Mouse (Mus musculus) fibroblast of lung, adult 2 months (primary cell): ENCODE results near the gene Pard6a.

ENCODE experiments used
- DNase-seq: peaks from one replicate; pipeline ENCODE4 v3.0.0-alpha.2; 2011; ENCODE audit warnings: low read depth

Pard6a gene

DNA sequence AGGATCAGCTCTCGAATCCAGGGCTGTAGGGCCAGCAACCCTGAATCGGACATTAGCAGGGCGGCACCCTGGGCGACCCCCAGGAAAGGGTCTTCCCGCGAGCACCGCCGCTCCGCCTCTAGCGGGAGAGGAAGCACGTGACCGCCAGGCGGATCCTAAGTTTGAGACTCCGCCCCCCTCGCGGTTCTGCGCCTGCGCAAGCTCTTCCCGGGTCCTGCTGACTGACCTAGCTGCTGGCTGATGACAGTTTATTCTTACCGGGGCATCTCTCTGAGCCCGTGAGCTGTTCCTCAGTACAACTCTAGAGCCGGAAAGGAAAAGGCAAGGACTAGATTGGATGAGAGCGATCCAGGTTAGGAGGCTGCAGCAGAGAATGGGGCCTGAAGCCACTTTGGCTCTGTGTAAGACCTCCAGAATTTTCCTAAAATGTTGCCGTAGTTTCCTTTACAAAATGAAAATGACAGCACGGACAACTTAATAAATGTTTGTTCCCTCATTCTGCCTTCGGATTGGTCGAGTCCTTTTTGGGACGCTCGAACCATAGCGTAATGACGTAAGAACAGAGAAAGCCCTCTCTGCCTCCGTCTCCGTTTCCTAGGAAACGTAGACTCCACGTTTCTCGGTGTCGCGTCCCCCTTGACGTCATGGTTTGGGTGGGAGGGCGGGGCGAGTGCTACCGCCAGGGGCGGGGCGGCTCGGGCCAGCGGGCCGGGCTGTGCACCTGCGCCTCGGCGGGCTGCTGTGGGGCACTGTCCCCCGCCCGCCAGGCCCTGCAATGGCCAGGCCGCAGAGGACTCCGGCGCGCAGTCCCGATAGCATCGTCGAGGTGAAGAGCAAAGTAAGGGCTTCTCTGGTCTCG lies at the start of gene Pard6a, which contains the start of gene Acd:
Gene Pard6a (plus strand): TSS at position 183 of the 859 bp plus-strand sequence.
Gene Acd (minus strand): TSS at position 137 of the 859 bp plus-strand sequence.
- DNase-seq = peak; percentile 83

DNA sequence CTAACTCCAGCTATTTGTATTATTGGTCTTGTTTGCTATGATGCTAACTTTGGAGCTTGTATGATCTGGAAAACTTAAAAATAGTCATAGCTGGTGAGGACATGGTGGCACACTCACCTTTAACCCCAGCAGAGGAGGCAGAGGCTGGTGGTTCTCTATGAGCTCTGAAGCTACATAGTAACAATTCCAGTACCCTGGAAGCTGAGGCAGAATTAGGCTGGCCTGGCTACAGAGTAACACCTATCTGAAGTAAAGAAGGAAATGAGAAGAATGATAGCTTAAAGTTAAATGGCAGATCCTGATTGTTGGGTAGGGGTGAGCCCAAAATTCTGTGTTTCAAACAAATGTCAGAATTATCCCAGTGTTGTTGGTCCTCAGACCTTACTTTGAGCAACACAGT lies 43.3 kb upstream of the Pard6a start:
- DNase-seq = no peak

DNA sequence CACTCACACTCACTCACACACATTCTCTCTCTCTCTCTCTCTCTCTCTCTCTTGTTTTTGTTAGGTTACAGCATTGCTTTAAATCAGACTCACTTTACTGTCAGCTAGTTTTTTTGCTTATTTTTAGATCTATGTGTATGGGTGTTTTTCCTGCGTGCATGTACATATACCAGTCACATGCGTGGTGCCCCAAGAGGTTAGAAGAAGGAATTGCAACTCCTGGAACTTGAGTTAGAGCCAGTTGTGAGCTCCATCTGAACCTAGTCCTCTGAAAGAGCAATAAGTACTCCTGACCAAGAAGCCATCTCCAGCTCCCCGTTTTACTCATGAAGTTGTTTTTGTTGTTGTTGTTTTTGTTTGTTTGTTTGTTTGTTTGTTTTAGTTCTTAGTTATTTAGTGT lies 39.8 kb upstream of the Pard6a start:
- peak; percentile 15 for DNase-seq

DNA sequence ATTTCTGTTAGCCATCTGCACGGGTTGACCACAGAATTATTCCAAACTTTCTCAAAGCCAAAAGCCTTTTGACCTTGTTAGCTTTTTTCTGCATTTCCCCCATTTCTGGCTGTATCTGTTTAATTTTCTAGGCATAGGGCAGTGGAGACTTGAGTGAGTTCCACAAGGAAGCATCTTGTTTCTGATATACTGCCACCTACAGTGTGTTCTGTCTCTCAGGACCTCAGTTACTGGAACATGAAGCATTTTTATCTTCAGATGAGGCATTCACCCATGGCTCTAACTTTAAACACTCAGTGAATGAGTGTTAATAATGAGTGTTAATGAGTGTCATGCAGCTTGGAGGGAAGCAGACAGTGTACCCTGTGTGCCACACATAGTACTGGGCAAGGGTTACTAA lies 23.1 kb upstream of the Pard6a start:
- no peak for DNase-seq

DNA sequence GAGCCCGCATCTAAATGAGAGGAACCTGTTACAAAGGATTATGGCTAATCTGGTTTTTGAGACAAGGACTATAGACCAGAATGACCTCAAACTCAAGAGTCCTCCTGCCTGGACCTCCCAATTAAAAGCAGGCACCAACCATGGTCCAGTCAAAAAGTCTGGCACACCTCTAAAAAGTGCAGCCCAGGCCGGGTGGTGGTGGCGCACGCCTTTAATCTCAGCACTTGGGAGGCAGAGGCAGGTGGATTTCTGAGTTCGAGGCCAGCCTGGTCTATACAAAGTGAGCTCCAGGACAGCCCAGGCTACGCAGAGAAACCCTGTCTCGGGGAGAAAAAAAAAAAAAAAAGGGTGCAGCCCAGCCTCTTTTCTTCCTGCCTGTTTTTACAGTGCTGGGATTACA lies 15.6 kb upstream of the Pard6a start:
- DNase-seq = no peak

DNA sequence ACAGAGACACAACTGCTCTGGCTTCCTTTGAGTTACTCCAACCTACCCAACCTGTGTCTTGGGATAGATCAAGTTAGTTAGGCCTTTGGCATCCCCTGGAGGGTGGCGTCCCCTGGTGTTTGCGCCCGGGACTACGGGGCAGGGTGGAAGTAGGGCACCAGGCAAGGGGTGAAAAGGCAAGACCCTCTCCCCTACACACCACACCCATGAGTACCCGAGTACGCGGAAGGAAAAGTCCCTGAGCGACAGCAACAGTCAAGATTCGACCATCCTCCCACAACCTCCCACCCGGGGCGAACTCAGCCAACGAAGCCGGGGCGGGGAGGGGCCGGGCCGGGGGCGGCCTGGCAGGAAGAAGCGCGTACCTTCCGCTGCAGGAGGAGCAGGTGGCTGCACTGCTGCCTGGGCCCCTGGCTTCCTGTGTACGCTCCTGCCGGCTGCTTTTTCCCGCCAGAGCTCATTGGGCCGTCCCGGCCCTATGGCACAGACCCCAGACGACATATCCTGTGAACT lies 15.1 kb upstream of the Pard6a start, which contains the start of gene Carmil2:
Gene Carmil2 (plus strand): TSS at position 479 of the 513 bp plus-strand sequence.
- no peak for DNase-seq

DNA sequence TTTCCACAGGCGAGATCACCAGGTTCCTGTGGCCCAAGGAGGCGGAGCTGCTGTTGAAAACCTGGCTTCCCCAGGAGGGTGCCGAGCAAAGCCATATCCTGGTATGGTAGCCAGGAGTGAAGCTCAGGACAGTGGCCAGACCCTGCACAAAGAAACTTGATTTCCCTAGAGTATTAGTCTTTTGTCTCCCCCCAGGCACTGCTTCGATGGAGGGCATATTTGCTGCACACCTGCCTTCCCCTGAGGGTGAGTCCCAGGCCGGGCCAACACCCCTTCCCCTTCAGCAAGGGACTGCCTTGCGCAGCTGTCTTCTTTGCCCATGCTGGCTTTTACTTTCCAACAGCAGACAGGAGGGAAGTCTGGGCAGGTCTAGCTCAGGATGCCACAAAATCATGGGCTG lies 14.4 kb upstream of the Pard6a start:
- DNase-seq = no peak

DNA sequence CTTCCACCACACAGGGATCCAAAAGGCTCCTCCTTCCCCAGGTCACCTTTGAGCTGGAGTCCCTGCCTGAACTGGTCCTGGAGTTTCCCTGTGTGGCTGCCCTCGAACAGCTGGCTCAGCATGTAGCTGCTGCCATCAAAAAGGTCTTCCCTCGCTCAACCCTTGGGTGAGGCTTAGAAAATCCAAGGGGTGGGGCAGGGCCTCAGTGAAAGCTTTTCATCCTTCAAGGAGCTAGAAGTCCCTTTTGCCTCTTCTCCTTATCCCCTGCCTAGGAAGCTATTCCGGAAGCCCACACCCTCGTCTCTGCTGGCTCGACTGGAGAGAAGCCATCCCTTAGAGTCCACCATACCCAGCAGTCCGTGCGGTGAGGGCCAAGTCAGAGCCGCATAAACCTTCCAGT lies 13.4 kb upstream of the Pard6a start:
- DNase-seq = no peak

DNA sequence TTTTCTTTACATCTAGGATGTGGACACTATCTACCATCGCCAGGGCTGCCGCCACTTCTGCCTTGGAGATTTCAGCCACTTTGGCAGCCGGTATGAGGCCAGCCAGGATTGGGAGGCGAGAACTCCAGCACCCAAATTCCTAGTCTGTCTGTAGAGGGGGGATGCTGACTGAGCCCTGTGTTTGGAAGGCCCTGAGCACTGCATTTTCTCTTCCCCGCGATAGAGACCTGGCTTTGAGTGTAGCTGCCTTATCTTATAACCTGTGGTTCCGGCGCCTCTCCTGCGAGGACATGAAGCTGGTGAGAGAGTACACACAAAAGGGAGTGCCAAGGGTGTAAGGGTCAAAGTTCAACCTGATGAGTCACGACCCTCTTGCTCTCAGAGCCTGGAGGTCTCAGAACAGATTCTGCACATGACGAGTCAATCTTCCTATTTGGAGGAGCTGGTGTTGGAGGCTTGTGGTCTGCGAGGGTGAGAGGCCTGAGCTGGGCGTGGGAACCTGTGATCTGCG lies 12.7 kb upstream of the Pard6a start:
- DNase-seq = no peak

DNA sequence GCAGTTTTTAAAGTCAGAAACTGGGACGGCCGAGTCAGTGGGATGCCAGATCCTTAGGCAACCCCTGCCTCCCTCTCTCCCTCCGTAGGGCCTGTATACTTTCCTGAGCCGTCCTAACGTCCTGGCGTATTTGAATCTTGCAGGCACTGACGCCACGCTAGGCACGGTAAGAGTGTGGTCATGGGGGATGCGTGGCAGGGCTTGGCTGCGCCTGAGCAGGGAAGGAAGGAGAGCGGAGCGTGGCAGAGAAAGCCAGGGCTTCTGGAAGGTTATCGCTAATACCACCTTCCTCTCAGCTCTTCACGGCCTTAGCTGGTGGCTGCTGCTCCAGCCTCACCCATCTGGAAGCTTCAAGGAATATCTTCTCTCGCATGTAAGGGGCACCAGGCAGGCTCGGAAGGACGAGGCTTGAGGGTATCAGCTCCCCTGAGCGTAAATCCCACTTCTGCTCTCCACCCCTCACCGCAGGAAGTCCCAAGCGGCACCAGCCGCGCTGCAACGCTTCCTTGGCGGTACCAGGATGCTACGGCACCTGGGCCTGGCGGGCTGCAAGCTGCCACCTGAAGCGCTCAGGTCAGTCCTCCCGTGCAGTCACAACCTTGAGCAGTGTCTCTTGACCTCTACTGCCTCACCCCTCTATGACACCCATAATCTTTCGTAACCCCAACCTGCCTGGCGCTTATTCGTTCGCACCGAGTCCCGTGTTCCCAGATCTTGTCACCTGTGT lies 11.5 kb upstream of the Pard6a start:
- no peak for DNase-seq

DNA sequence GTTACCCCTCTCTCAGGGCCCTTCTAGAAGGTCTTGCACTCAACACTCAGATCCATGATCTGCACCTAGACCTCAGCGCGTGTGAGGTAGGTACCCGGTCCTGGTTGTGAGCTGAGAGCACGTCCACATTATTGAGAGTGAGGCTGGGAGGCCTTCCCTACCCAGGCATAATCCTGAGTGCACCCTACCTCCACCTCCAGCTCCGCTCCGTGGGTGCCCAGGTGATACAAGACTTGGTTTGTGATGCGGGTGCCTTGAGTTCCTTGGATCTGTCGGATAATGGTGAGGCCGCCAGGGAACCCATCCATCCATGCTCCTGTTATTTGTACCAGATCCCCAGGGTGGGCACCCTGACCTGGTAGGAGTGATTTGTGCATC lies 11.0 kb upstream of the Pard6a start:
- no peak for DNase-seq

DNA sequence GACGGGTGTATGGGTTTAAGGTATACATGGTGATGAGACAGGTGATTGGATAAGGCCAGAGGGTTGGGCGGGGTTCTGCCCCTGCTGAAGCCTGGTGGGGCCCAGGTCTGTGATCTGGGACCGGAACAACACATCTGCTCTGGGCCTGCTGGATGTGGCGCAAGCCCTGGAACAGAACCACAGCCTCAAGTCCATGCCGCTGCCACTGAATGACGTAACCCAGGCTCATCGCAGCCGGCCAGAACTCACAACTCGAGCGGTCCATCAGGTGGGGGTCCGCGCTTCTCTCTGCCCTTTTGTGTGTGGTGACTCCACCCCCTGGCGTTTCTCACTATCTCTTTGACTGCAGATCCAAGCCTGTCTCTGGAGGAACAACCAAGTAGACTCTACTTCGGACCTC lies 10.0 kb upstream of the Pard6a start:
- DNase-seq = no peak

DNA sequence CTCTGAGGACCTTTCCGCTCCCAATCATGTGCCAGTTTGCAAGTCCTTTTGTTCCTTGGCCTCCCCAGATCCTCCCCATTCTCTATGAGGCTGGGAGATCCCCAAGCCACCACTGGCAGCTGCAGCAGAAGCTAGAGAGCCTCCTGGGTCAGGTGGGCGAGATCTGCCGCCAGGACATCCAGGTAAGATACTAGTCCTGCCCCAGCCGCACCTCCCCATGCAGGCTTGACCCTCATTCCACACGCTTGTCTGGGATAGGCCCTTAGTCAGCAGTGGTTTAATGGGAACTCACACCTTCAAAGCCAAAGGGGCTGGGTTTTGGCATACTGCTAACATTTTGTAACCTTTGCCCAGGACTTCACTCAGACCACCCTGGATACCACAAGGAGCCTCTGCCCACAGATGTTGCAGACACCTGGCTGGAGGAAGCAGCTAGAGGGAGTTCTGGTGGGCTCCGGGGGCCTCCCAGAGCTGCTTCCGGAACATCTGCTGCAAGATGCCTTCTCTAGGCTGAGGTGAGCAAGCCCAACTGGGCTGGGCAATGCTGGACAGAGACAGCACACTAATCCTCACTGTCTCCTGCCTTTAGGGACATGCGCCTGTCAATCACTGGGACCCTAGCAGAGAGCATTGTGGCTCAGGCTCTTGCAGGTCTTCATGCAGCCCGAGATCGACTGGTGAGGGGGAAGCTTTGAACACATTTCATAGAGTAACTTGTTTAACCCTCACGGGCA lies 8.3 kb upstream of the Pard6a start:
- no peak for DNase-seq

DNA sequence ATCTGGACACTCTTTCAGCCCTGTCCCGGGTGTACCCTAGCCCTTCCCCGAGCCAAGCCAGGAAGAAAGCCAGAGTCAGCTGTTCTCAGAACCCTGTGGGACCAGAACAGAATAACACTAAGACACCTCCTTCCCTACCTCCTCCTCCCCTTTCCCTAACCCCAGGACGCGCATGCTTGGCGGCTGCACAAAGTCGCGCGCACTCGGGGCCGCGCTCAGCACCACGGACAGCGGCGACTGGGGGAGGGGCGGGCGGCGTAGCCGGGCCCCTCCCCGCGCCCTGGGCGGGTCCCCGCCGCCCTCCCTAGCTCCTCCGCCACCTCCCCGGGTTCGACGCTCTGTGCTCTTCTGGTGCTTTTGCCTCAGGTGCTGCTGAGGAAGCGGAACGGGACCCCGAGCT lies 7.3 kb upstream of the Pard6a start:
- DNase-seq = no peak

DNA sequence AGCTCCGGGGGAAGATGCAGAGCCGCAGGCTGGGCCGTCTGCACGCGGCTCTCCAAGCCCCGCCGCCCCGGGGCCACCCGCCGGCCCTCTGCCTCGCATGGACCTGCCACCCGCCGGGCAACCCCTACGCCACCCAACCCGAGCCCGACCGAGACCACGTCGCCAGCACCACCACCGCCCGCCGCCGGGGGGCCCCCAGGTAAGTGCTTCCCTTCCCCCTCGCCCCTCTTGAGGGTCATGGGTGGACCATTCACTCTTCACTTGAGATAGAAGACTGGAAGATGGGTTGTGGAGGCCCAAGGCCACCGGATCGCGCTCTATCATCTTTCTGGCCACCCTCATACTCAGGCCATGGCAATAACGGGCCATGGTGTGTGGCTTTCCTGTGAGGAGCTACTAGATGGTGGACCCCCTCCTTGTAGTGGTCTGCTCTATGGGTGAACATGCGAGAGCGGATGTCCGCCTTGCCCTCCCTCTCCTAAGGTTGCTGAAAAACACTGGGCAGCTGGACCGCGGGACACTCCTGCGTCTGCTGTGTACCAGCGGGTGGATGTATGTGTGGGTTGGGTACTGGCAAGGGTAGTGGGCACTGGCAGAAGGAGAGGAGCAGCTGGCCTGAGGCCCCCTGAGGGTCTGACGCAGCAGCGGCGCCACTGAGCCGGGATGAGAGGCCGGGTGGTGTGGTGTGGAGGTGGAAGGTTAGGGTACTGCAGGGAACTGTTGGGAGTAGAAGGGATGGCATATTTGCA lies 6.7 kb upstream of the Pard6a start:
- no peak for DNase-seq

DNA sequence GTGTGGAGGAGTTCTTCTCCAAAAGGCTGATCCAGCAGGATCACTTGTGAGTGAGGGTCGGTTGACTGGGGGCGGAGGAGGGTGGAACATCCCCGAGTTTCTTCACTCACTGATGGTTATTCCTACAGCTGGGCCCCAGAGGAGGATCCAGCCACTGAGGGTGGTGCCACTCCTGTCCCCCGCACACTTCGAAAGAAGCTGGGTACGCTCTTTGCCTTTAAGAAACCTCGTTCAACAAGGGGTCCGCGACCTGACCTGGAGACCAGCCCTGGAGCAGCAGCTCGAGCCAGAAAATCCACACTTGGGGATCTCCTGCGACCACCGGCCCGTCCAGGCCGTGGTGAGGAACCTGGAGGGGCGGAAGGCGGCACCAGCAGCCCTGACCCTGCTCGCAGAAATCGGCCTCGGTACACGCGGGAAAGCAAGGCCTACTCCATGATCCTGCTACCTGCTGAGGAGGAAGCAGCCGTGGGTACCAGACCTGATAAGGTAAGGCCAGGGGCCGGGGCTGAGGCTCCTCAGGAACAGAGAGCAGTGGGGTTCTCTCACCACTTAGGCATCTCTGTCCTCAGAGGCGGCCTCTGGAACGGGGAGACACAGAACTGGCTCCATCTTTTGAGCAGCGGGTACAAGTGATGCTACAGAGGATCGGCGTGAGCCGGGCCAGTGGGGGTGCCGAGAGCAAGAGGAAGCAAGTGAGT lies 5.7 kb upstream of the Pard6a start:
- DNase-seq = no peak

DNA sequence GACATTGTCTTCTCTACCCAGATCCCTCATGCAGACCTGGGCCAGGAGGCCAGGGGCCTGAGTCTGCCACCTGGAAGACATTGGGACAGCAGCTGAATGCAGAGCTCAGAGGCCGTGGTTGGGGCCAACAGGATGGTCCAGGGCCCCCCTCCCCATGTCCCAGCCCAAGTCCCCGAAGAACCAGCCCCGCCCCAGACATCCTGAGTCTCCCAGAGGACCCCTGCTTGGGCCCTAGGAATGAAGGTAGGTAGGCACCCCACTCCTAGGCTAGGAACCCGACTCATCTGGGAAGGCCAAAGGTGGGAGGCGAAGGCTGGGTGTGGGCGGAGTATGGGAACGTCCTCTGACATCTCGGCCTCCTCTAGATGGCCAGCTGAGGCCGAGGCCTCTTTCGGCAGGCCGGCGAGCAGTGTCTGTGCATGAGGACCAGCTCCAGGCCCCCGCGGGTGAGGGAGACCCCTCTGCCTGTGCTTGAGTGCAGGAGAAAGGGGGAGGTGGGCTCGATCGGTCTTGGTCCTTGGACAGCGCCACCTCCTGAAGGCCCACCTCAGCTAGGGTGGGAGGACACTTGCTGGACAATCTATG lies 3.7 kb upstream of the Pard6a start:
- no peak for DNase-seq

DNA sequence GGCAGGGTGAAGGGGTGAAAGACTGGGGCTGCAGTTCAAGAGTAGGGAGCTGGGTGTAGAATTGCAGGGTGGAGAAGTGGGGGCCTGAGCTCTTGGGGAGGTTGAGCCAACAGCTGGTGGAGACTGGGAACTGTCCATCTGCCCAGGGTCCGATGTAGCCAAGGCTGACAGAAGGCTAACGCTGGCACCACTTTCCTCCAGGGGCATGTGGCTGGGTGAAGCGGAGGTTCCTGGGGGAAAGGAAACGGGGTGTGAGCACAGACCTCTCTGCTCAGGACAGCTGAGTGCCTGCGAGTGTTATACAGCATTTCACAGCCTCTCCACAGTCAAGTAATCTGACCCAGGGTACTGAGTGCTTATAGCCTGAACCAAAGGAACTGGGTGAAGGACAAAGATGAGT lies 2.2 kb upstream of the Pard6a start:
- no peak for DNase-seq

DNA sequence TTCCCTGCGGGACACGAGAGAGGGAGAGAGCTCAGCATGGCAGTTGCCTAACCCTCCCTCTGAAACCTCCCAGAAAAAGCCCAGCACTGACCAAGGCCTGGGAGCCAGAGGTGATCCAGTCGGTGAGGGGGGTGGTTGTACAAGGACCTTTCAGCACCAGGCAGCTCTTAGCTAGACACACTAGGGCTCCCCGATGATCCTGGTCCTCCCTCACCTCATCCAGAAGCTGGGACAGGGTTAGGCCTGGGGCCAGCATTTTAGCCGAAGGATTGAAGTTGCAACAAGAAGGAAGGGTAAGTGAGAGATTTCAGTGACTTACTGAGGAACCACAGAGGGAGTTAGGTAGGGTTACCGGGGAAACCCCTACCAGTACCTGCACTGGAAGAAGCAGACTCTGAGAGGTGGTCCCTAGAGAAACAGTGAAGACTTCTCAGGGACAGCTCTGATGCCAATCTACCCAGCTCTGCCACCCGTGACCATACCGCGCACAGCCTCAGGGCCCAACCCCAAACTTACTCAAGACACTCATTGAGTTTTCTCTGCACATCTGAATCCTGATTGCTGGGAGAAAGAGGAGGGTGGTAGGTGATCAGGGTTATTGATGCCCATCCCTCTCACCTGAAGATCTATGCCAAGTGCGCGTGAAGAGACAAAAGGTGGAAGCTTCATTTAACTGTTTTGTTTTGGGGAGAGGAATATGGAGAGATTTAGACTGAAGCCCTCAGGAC lies 1.3 kb upstream of the Pard6a start:
- DNase-seq = no peak

DNA sequence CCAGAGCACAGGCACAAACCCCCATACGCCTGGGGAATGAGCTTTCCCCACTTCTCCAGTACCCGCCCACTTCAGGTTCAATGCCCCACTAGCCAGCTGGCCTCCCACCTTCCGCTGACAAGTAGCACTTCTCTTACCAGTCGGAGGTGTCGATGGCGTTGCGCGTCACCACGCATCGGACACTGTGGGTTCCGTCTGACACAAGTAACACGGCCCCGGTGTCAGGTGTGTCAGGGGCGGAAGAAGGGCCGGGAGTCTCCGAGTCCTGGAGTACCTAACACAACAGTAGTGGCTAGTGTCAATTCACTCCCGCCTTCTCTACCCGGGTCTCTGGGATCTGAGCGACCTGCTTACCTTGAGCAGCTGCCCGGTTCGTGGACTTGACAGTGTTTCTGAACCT lies 382 bp upstream of the Pard6a start:
- DNase-seq = no peak
